Mouse (Mus musculus) inflammation-experienced regulatory T-cells, adult 6 months (primary cell): ENCODE data around the gene Strada. TPM values are rescaled to one million over a fixed set of nuclear protein-coding genes. Genes with fewer than 3 reads are reported as not detected.
"Not testable (repeated sequence)": the region's sequence is repeated elsewhere in the genome, so short reads cannot be mapped to it uniquely, and the experiment has no call there.

Source experiments
- ATAC-seq: one replicate; pipeline ENCODE4 v1.8.0; 2017
- polyA plus RNA-seq, 3 experiments: library from polyadenylated mRNA; unstranded; fragments of 100-300 nt; shearing (Covaris generic); gene quantifications; one replicate each; pipeline ENCODE4 v1.2.1; 2017

The Strada gene
- 10 to 100 TPM; 28.1 to 45.4 (median 37.4) TPM for polyA plus RNA-seq

GRCm38 (mm10) chr11:106202123-106202465, at the start of gene Strada:
TSS of gene Strada (minus strand) at chr11:106202168.
- ATAC-seq, result peak; percentile 69

DNA sequence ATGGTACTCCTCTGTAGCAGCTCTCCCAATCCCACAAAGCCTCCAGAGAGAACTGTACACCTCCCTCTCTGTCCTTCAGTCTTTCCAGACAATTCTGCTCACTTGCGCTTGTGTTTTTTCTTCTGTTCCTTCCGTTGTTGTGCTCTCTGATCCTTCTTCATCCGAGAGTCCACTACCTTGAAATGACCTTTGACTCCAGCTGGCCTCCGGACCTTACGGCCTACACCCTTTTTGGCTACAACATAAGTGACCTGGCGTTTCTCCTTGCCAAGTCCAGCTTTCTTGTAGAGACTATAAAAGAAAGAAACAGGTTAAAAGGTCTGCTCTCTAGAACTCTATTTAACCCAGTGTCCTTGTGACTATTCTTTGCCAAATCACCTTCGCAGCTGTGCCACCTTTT, 47.4 kb upstream of the Strada start:
- ATAC-seq, result no peak

- ATAC-seq, result no peak
Measured at GRCm38 (mm10) chr11:106246834-106247233, 44.9 kb upstream of the Strada start.

DNA sequence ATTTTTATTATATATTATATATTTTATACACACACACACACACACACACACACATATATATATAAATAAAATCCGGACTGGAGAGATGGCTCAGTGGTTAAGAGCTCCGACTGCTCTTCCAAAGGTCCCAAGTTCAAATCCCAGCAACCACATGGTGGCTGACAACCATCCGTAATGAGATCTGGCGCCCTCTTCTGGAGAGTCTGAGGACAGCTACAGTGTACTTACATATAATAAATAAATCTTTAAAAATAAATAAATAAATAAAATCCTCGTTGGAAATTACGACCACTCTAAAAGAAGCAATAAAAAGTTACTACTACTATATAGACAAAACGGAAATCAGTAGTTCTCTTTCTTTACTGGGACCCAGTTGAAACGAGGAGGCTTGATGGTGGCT, 32.0 kb upstream of the Strada start:
- ATAC-seq, result not testable (repeated sequence)

DNA sequence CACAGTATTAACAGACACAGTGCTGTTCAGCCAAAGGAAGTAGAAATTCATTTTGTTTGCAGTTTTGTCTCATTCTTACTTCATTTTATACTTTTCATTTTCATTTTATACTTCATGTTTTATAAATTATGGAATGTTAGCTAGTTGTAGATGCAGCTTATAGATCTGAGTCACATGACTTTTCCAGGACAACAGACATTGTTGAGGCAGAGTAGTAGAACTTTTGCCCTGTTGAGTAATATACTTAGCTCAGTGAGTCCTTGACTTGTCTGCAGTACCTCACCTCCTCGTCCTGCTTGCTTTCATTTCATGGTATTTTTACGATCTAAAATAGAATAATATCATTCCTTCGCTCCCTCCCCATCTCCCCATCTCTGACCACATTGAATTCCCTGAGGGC, 18.6 kb upstream of the Strada start:
- no peak for ATAC-seq

GRCm38 (mm10) chr11:106216730-106217490, 14.9 kb upstream of the Strada start, which contains the start of gene Ddx42:
TSS of gene Ddx42 (plus strand) at chr11:106216926.
- ATAC-seq, result peak; percentile 70

DNA sequence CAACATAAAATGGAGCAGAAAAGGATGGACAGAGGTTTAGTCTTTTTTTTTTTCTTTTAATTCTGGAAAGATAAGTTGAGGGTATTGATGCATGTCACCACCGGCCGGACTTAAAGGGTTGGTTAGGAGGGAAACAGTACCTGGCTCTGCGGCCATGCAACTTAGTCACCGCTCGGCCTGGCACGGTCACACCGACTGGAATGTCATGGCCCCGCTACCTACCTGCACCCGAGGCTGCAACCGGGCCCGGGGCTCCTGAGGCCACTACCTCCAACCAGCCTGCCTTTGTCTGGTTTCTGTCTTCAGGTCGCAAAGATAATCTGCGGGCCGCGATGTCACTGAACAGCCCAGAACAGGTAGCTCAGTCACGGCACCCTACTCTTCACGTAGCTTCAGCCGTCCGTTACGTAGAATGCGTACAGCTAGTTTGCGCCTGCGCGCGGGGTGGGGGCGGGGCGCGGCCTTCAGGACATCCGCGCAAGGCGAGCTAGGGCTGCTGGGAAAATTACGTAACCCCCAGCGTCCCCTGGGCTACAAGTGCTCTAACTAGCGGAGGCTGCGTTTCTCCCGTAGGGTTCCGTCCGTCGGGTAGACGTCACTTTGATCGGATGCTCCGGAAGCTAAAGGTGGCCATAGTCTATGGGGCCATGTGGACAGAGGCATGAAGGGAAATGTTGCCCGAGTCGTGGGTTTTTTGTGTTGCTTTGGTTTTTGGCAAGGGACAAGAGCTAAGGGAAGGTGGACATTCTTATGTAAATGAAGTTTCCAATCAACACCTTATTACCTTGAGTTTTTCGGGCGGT, 14.2 kb upstream of the Strada start, which contains the start of gene Ccdc47:
TSS of gene Ccdc47 (minus strand) at position 418 of the 803 bp plus-strand sequence.
- peak; percentile 86 for ATAC-seq

GRCm38 (mm10) chr11:106215450-106215859, 13.5 kb upstream of the Strada start:
- no peak for ATAC-seq

DNA sequence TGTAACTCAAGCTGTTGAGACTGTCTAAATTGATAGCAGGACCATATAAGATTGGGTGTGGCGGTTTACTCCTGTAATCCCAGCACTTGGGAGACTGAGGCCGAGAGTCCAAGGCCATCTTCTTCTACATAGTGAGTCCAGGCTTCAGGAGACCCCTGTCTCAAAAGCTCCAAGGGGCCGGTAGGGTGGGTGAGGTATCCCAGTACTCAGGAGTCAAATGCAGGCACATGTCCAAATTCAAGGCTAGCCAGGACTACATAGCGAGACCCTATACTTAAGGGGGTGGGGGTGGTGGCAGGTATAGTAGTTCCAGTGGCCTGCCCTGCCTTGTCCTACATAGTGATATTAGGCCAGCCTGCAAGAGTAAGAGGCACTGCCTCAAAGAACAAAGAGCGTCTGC, 12.9 kb upstream of the Strada start:
- ATAC-seq, result no peak

DNA sequence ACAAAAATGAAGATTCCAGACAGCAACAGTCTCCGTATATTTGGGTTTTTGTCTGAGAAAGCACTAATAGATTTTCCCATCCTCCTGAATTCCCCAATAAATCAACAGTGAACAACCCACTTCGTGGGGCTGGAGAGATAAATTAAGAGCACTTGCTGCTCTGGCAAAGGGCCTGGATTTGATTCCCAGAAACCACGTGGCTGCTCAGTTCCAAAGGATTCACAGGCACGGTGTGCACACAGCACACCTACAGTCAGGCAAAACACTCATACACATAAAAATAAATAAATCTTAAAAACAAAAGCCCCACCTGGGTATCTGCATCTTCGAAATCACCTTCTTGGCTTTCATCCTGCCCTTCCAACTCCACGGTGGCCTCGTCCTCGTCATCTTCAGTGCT, 10.8 kb upstream of the Strada start:
- ATAC-seq, result no peak

DNA sequence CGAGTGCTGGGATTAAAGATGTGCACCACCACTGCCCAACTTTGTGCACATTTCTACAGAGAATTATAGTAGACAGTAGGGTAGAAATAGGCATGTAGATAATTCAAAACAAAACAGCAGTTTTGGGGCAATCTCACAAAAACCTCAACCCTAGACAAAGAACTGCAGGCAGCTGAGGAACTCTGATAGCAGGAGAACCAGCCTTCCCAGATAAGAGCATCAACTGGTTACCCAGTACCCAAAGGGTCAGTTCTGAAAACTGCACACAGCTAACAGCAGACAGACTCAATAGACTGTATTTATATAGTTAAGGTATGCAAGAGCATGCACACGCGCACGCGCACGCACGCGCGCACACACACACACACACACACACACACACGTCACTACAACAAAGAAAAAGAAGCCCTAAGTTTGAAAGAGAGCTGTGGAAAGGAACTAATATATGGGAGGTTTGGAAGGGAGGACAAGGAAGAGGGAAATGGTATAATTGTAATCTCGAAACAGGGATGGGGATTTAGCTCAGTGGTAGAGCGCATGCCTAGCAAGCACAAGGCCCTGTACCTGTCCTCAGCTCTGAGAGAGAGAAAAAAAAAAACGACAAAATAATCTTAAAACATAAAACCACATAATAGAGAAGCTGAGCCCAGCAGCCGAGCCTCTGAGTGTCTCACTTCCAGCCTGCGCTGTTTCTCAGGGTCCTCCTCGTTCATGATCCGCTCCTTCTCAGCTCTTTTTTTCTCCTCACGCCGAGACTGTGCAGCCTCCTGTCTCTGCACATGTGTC, 438 bp downstream of the Strada start:
- ATAC-seq, result peak; percentile 55

DNA sequence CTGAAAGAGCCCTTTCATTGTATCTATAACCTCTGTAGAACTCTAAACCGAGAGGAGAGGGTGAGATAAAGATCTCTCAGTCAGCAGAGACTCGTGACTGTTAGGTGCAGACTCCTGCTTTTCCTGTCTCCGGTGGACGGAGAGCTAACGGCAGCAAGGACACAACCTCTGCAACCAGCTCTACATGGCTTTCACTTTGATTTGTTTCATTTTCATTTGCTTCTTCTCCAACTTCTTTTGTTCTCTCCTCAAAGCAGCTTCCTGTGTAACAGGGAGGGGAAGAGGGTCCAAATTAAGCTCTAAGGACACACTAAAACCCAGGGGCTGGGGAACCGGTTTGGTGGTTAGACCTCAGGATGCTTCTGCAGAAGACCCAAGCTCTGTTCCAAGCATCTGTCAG, 1.2 kb downstream of the Strada start:
- peak; percentile 60 for ATAC-seq

- not testable (repeated sequence) for ATAC-seq
Measured at GRCm38 (mm10) chr11:106199997-106200396, 2.0 kb downstream of the Strada start.

GRCm38 (mm10) chr11:106198277-106198676, 3.7 kb downstream of the Strada start:
- ATAC-seq, result no peak

GRCm38 (mm10) chr11:106195341-106195740, 6.6 kb downstream of the Strada start:
- ATAC-seq, result no peak

- ATAC-seq, result no peak
Measured at GRCm38 (mm10) chr11:106194891-106195290, 7.1 kb downstream of the Strada start.

GRCm38 (mm10) chr11:106194155-106194541, 7.8 kb downstream of the Strada start:
- ATAC-seq, result no peak

- ATAC-seq, result peak; percentile 91
Measured at GRCm38 (mm10) chr11:106193371-106194154, 8.4 kb downstream of the Strada start.

DNA sequence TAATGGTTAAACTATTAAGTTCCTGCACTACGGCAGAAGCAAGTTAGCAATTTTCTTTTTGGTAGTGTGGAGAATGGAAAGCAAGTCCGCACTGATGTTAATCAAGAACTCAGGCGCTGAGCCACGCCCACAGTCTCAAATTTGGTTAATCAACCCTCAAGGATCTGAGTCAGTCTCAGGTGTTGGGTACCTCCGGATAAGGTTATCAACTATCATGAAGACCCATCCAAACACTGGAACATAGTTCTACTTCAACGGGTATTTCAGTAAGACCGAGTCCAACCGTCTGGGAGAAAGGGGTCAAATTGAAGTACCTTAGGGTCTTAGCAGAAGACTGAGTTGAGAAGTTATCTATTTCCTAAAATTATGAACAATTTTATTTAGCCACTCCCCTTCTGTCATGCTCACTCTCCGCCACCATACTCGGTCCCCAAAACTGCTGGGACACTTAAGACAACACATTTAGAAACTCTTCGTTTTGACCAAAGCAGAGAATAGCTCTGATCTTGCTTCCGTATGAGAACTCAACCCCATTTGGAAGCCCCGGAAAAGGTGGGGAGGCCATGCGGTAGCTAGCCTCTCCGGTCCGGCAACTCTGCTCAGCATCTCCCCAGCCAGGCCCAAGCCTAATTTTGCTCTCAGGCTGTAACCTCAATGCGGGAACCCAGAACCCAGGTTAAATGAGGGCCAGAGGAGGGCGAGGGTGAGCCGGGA, 9.2 kb downstream of the Strada start:
- ATAC-seq, result peak; percentile 30

- ATAC-seq, result no peak
Measured at GRCm38 (mm10) chr11:106192241-106192640, 9.7 kb downstream of the Strada start.

GRCm38 (mm10) chr11:106191716-106192115, 10.3 kb downstream of the Strada start:
- no peak for ATAC-seq
